In the genomic region with DNA sequence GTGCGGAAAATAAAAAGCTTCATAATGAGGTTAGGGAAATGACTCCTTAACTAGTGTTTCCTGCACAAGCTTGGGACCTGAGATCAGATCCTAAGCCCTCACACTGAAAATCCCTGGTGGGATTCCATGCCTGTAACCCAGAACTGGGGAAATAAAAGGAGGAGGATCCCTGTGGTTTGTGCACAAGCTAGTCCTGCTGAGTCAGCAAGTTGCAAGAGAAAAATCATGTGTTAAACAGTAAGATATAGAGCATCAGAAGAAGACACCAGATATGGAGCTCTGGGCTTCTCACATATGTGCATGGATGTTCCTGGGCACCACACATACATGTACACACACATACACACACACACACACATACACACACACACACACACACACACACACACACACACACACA, we compare ENCODE assay signal across 16 mouse cellular contexts.
"Had no signal": no experiment of that assay in that cellular context is flagged by ENCODE, and none has a peak within 500 bp of the region (broad histone marks: within the 10 kb centered on the region; RNA-seq: fewer than 3 reads in every experiment).

No protein-coding gene starts in this region.

- H3K9ac ChIP-seq: neural tube, embryonic 12.5 days; neural tube, embryonic 13.5 days; neural tube, embryonic 15.5 days; stomach, embryonic 15.5 days had no signal

- H3K4me3 ChIP-seq: neural tube, embryonic 12.5 days; neural tube, embryonic 13.5 days; neural tube, embryonic 15.5 days; stomach, embryonic 15.5 days had no signal

- H3K27ac ChIP-seq: neural tube, embryonic 12.5 days; neural tube, embryonic 13.5 days; neural tube, embryonic 15.5 days; stomach, embryonic 15.5 days; stomach, postnatal 0 days had no signal

- H3K9me3 ChIP-seq: neural tube, embryonic 12.5 days; neural tube, embryonic 13.5 days; neural tube, embryonic 15.5 days; stomach, embryonic 15.5 days had no signal

- H3K36me3 ChIP-seq: neural tube, embryonic 12.5 days; neural tube, embryonic 13.5 days; neural tube, embryonic 15.5 days; stomach, embryonic 15.5 days had no signal

- H3K4me2 ChIP-seq: neural tube, embryonic 12.5 days; neural tube, embryonic 13.5 days; neural tube, embryonic 15.5 days; stomach, embryonic 15.5 days had no signal

- DNase-seq: retina, postnatal 1 day; right cerebral cortex, adult 18-20 months; right cerebral cortex, postnatal 14 days; right cerebral cortex, postnatal 4 days; spleen, adult 18-20 months; thymus, adult 18-20 months; thymus, adult 2 months; thymus, postnatal 14 days; thymus, postnatal 25 days; thymus, postnatal 36 days; thymus, postnatal 4 days had no signal
